Mouse (Mus musculus): ENCODE results near the gene Klrb1b. TPM values are rescaled to one million over a fixed set of nuclear protein-coding genes. Genes with fewer than 3 reads are reported as not detected.

The Klrb1b gene
- polyA plus RNA-seq, 1 experiment from 2014 or later, result not detected

Other genes with a start within 250 kb of the Klrb1b start
- 0.32 TPM in 1 of 2 replicates, not detected in the other for gene A2ml1, start 244.7 kb downstream of the Klrb1b start, polyA plus RNA-seq (2014; fragmentation: Nextera tagmentation; extraction: Ambion mirVana)
- not detected in 2 replicates for gene Klrb1a, start 202.8 kb downstream of the Klrb1b start, polyA plus RNA-seq (2014; fragmentation: Nextera tagmentation; extraction: Ambion mirVana)
- gene Clec2h, start 163.9 kb downstream of the Klrb1b start, polyA plus RNA-seq (2014; fragmentation: Nextera tagmentation; extraction: Ambion mirVana), result not detected in 2 replicates
- gene Klrb1, start 103.3 kb downstream of the Klrb1b start, polyA plus RNA-seq (2014; fragmentation: Nextera tagmentation; extraction: Ambion mirVana), result not detected in 2 replicates
- not detected in 2 replicates for gene Klrb1c, start 37.1 kb downstream of the Klrb1b start, polyA plus RNA-seq (2014; fragmentation: Nextera tagmentation; extraction: Ambion mirVana)
- gene Gm44511, start within 50 bp of the Klrb1b start, polyA plus RNA-seq (2014; fragmentation: Nextera tagmentation; extraction: Ambion mirVana), result not detected in 2 replicates
- not detected in 2 replicates for gene Clec2i, start 61.3 kb upstream of the Klrb1b start, polyA plus RNA-seq (2014; fragmentation: Nextera tagmentation; extraction: Ambion mirVana)
- gene BC035044, start 64.8 kb upstream of the Klrb1b start, polyA plus RNA-seq (2014; fragmentation: Nextera tagmentation; extraction: Ambion mirVana), result 0.69 and 0.73 TPM in 2 replicates
- not detected in 2 replicates for gene Clec2g, start 108.0 kb upstream of the Klrb1b start, polyA plus RNA-seq (2014; fragmentation: Nextera tagmentation; extraction: Ambion mirVana)
- 0.40 TPM in 1 of 2 replicates, not detected in the other for gene Klrb1f, start 219.6 kb upstream of the Klrb1b start, polyA plus RNA-seq (2014; fragmentation: Nextera tagmentation; extraction: Ambion mirVana)